Mouse (Mus musculus) heart, postnatal 25 days (tissue): Measurements from ENCODE around the gene Ccdc27. TPM values are rescaled to one million over a fixed set of nuclear protein-coding genes. Genes with fewer than 3 reads are reported as not detected.
A peak's percentile ranks its signal among the peaks of the same experiment; 100 is the strongest.

Experiments used
- DNase-seq: peaks from one replicate; pipeline ENCODE4 v3.0.0; 2022; ENCODE audit warnings: low spot score
- intact Hi-C: fragments of 180-260 bp; cut with DNase I; formaldehyde crosslinking; loops from one replicate; pipeline ENCODE4 v1.15.1; 2025
- total RNA-seq, 2 experiments: library from RNA; stranded (reverse); gene quantifications; 2 replicates each; pipeline ENCODE4 v1.2.3; 2021

Gene Ccdc27
- total RNA-seq, 2 experiments from 2014 or later, result not detected

- intact Hi-C loops, result no loop called here
- DNase-seq, result no peak
Observed at GRCm38 (mm10) chr4:154026441-154026761, 16.1 kb downstream of the Ccdc27 start.

- intact Hi-C loops, result no loop called here
- peak; percentile 52 for DNase-seq
Observed at GRCm38 (mm10) chr4:154025641-154026440, 16.6 kb downstream of the Ccdc27 start, which contains the start of gene Smim1. Smim1 (minus strand) TSS chr4:154026230.

- no peak for DNase-seq
- intact Hi-C loops, result no loop called here
Observed at GRCm38 (mm10) chr4:154024729-154025521, 17.6 kb downstream of the Ccdc27 start.

GRCm38 (mm10) chr4:154023754-154024601 lies 18.5 kb downstream of the Ccdc27 start:
- intact Hi-C loops, result no loop called here
- DNase-seq, result no peak

GRCm38 (mm10) chr4:154022844-154023243 lies 19.6 kb downstream of the Ccdc27 start:
- no peak for DNase-seq
- intact Hi-C loops, result no loop called here

GRCm38 (mm10) chr4:154022407-154022806 lies 20.1 kb downstream of the Ccdc27 start:
- DNase-seq, result peak; percentile 40

GRCm38 (mm10) chr4:154021432-154021831 lies 21.0 kb downstream of the Ccdc27 start:
- no peak for DNase-seq
- intact Hi-C loops, result no loop called here

More at GRCm38 (mm10) chr4:154022407-154022806, 20.1 kb downstream of the Ccdc27 start:
- intact Hi-C loops, result no loop called here

- intact Hi-C loops, result no loop called here
- no peak for DNase-seq
Observed at GRCm38 (mm10) chr4:154019571-154019970, 22.9 kb downstream of the Ccdc27 start.

GRCm38 (mm10) chr4:154015476-154015875 lies 27.0 kb downstream of the Ccdc27 start:
- no peak for DNase-seq
- intact Hi-C loops, result no loop called here

GRCm38 (mm10) chr4:154012132-154012882 lies 30.2 kb downstream of the Ccdc27 start:
- intact Hi-C loops, result no loop called here
- DNase-seq, result no peak

GRCm38 (mm10) chr4:154011646-154012089 lies 30.8 kb downstream of the Ccdc27 start, which contains the start of gene Lrrc47:
Lrrc47 (plus strand) TSS chr4:154011731.
- intact Hi-C loops, result loop anchor here (2.0 kb wide), 1 partner anchor 37 kb away; the partner anchor contains the start of genes Cep104 and Dffb
- DNase-seq, result peak; percentile 68

- intact Hi-C loops, result loop anchor here (2.0 kb wide), 1 partner anchor 36 kb away; the partner anchor contains the start of genes Cep104 and Dffb
Observed at GRCm38 (mm10) chr4:154010907-154011645, 31.4 kb downstream of the Ccdc27 start.

GRCm38 (mm10) chr4:154007759-154008158 lies 34.7 kb downstream of the Ccdc27 start:
- no peak for DNase-seq
- intact Hi-C loops, result no loop called here

More at GRCm38 (mm10) chr4:154010907-154011645, 31.4 kb downstream of the Ccdc27 start:
- DNase-seq, result no peak

- DNase-seq, result no peak
- intact Hi-C loops, result no loop called here
Observed at GRCm38 (mm10) chr4:154006264-154006663, 36.2 kb downstream of the Ccdc27 start.

- intact Hi-C loops, result no loop called here
- no peak for DNase-seq
Observed at GRCm38 (mm10) chr4:154005488-154005887, 37.0 kb downstream of the Ccdc27 start.

GRCm38 (mm10) chr4:153993505-153993904 lies 49.0 kb downstream of the Ccdc27 start:
- no peak for DNase-seq
- intact Hi-C loops, result no loop called here

GRCm38 (mm10) chr4:153992715-153993114 lies 49.8 kb downstream of the Ccdc27 start:
- intact Hi-C loops, result no loop called here
- DNase-seq, result no peak

- no peak for DNase-seq
- intact Hi-C loops, result no loop called here
Observed at GRCm38 (mm10) chr4:153980470-153980869, 62.0 kb downstream of the Ccdc27 start.
